9 mouse cellular contexts compared by ENCODE assay signal in the genomic region with DNA sequence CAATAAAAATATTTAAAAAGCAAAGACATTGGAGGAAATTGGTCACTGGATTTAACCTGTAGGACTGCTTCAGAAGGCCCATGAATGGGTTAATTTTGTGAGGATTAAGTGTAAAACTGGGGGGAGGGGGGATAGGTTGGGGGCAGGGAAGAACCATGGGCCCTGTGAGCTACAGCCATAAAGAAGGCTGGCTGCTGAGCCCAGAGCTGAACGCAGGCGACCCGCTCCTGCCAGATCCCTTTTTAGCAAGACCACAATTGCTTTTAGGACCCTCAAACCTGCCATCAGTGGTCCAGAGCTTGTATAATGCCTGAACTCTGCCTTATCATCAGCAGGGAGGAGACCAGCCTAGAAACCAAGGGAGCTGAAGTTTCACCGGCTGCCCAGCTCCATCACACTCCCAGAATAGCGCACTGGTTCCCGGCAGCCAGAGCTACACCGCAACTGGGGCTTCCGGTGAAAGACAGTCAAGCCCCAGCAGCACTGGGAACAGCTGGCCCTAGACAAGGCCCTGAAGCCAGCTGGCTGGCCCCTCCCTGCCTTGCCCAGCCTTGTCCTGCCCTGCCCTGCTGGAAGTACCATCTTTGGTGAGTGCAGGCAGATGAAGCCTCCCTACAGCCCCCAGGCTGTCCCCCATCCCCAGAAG. TPM values are rescaled to one million over a fixed set of nuclear protein-coding genes. Genes with fewer than 3 reads are reported as not detected.
A peak's percentile ranks its signal among the peaks of the same experiment; 100 is the strongest.
DNase-seq lines count a peak whose midpoint lies in the region; ATAC-seq and TF ChIP-seq lines count a peak whose summit lies in the region.
"Had no signal": no experiment of that assay in that cellular context is flagged by ENCODE, and none has a peak within 500 bp of the region (broad histone marks: within the 10 kb centered on the region; RNA-seq: fewer than 3 reads in every experiment).

No protein-coding gene starts in this region.

- intact Hi-C loops in left cerebral cortex, adult 2 months (cut with DNase I) = no loop called here

- no peak overlapping the region for H3K4me3 ChIP-seq in lung, embryonic 15.5 days
- H3K4me3 ChIP-seq in intestine, embryonic 15.5 days (replicated peaks) = no peak overlapping the region
- no peak overlapping the region for H3K4me3 ChIP-seq in neural tube, embryonic 13.5 days
- H3K4me3 ChIP-seq in left cerebral cortex, adult 2 months = no peak overlapping the region
- H3K4me3 ChIP-seq: hindbrain, embryonic 15.5 days had no signal

- H3K36me3 ChIP-seq in lung, embryonic 15.5 days = no peaks in the 10 kb centered on the region
- no peaks in the 10 kb centered on the region for H3K36me3 ChIP-seq in intestine, embryonic 15.5 days
- no peaks in the 10 kb centered on the region for H3K36me3 ChIP-seq in neural tube, embryonic 13.5 days
- H3K36me3 ChIP-seq: hindbrain, embryonic 15.5 days had no signal

- H3K4me2 ChIP-seq in lung, embryonic 15.5 days = no peak overlapping the region
- H3K4me2 ChIP-seq in intestine, embryonic 15.5 days (replicated peaks) = peak overlapping the region; percentile 20; the same call in 1 of the 2 replicates
- no peak overlapping the region for H3K4me2 ChIP-seq in neural tube, embryonic 13.5 days
- H3K4me2 ChIP-seq: hindbrain, embryonic 15.5 days had no signal

- WGBS in lung, embryonic 15.5 days = 7% methylated on average over 8 of the region's 8 CpGs
- 15% methylated on average over 8 of the region's 8 CpGs for WGBS in intestine, embryonic 15.5 days
- 4% methylated on average over 8 of the region's 8 CpGs for WGBS in neural tube, embryonic 13.5 days

- H3K9me3 ChIP-seq in lung, embryonic 15.5 days = no peaks in the 10 kb centered on the region
- no peaks in the 10 kb centered on the region for H3K9me3 ChIP-seq in intestine, embryonic 15.5 days
- peaks cover 6% of the 10 kb centered on the region; the same call in 1 of the 2 replicates for H3K9me3 ChIP-seq in neural tube, embryonic 13.5 days
- H3K9me3 ChIP-seq: hindbrain, embryonic 15.5 days had no signal

- ATAC-seq in lung, embryonic 15.5 days (ENCODE audit: borderline replicate concordance, extremely low read depth, low FRiP score, low TSS enrichment) = no peak; the same call in 1 of the 2 replicates
- ATAC-seq in intestine, embryonic 15.5 days = peak; percentile 72
- peak; percentile 67; the same call in 1 of the 2 replicates for ATAC-seq in neural tube, embryonic 13.5 days (ENCODE audit: low read depth)

- no peak for DNase-seq in lung, adult 18-20 months
- peak; percentile 83 for DNase-seq in gastrocnemius, adult 18-20 months (ENCODE audit: low spot score)
- no peak for DNase-seq in right cerebral cortex, adult 18-20 months
- DNase-seq in thymus, postnatal 0 days (ENCODE audit: low spot score) = no peak
- no peak for DNase-seq in left cerebral cortex, adult 2 months (ENCODE audit: extremely low spot score in 1 of 2, low spot score in 2 of 2)

- H3K9ac ChIP-seq in lung, embryonic 15.5 days = peak overlapping the region; percentile 17; the same call in 1 of the 2 replicates
- H3K9ac ChIP-seq in intestine, embryonic 15.5 days = no peak overlapping the region
- H3K9ac ChIP-seq in neural tube, embryonic 13.5 days = 0 out of 2 replicates have a peak overlapping the region, but pooled peaks have one; percentile 34
- H3K9ac ChIP-seq: hindbrain, embryonic 15.5 days had no signal

- no peak overlapping the region for H3K27ac ChIP-seq in lung, embryonic 15.5 days
- no peak overlapping the region for H3K27ac ChIP-seq in intestine, embryonic 15.5 days
- peak overlapping the region; percentile 38 for H3K27ac ChIP-seq in neural tube, embryonic 13.5 days (replicated peaks)
- H3K27ac ChIP-seq in left cerebral cortex, adult 2 months = no peak overlapping the region
- H3K27ac ChIP-seq: hindbrain, embryonic 15.5 days had no signal

- TF ChIP-seq CTCF in left cerebral cortex, adult 2 months (IDR thresholded peaks at IDR 0.05) = no peak

- H3K4me1 ChIP-seq in lung, embryonic 15.5 days = peaks cover 8% of the 10 kb centered on the region
- H3K4me1 ChIP-seq in intestine, embryonic 15.5 days (replicated peaks) = peaks cover 9% of the 10 kb centered on the region
- peaks cover 9% of the 10 kb centered on the region for H3K4me1 ChIP-seq in neural tube, embryonic 13.5 days (replicated peaks)

- H3K27me3 ChIP-seq in lung, embryonic 15.5 days = no peaks in the 10 kb centered on the region
- H3K27me3 ChIP-seq in intestine, embryonic 15.5 days (replicated peaks) = no peaks in the 10 kb centered on the region
- H3K27me3 ChIP-seq in neural tube, embryonic 13.5 days = peaks cover 4% of the 10 kb centered on the region

RNA-seq across cellular contexts. Expression of a gene that starts 7.0 kb away (rescaled TPM):
- 35.4 and 36.1 TPM in 2 replicates for polyA plus RNA-seq in lung, embryonic 15.5 days (2015; fragmentation: Nextera tagmentation; extraction: Ambion mirVana)
- 10 to 100 TPM; 39.7 to 43.7 TPM for total RNA-seq in gastrocnemius, adult 18-20 months (2021)
- 15.5 and 16.0 TPM in 2 replicates for polyA plus RNA-seq in intestine, embryonic 15.5 days (2015; fragmentation: Nextera tagmentation; extraction: Ambion mirVana)
- polyA plus RNA-seq in neural tube, embryonic 13.5 days (2015; fragmentation: Nextera tagmentation; extraction: Ambion mirVana) = 14.2 and 15.6 TPM in 2 replicates
- 5.0 and 5.3 TPM in 2 replicates for polyA plus RNA-seq in thymus, postnatal 0 days (2015; fragmentation: Nextera tagmentation; extraction: Ambion mirVana)
- total RNA-seq in left cerebral cortex, adult 2 months (2021) = 1 to 10 TPM; 4.0 to 5.4 TPM

RNA-seq across cellular contexts. Expression of a gene that starts 45.2 kb away (rescaled TPM):
- not detected in 2 replicates for polyA plus RNA-seq in lung, embryonic 15.5 days (2015; fragmentation: Nextera tagmentation; extraction: Ambion mirVana)
- total RNA-seq in gastrocnemius, adult 18-20 months (2021) = not detected
- 0.21 and 0.51 TPM in 2 replicates for polyA plus RNA-seq in intestine, embryonic 15.5 days (2015; fragmentation: Nextera tagmentation; extraction: Ambion mirVana)
- not detected in 2 replicates for polyA plus RNA-seq in neural tube, embryonic 13.5 days (2015; fragmentation: Nextera tagmentation; extraction: Ambion mirVana)
- not detected in 2 replicates for polyA plus RNA-seq in thymus, postnatal 0 days (2015; fragmentation: Nextera tagmentation; extraction: Ambion mirVana)
- total RNA-seq in left cerebral cortex, adult 2 months (2021) = not detected
- polyA plus RNA-seq: hindbrain, embryonic 15.5 days had no signal

RNA-seq across cellular contexts. Expression of a gene that starts 45.9 kb away (rescaled TPM):
- 1.2 and 1.4 TPM in 2 replicates for polyA plus RNA-seq in lung, embryonic 15.5 days (2015; fragmentation: Nextera tagmentation; extraction: Ambion mirVana)
- total RNA-seq in gastrocnemius, adult 18-20 months (2021) = under 1 TPM; 0.59 to 0.81 TPM
- polyA plus RNA-seq in intestine, embryonic 15.5 days (2015; fragmentation: Nextera tagmentation; extraction: Ambion mirVana) = 1.2 and 2.2 TPM in 2 replicates
- polyA plus RNA-seq in neural tube, embryonic 13.5 days (2015; fragmentation: Nextera tagmentation; extraction: Ambion mirVana) = 1.2 and 2.8 TPM in 2 replicates
- polyA plus RNA-seq in thymus, postnatal 0 days (2015; fragmentation: Nextera tagmentation; extraction: Ambion mirVana) = 5.0 and 6.8 TPM in 2 replicates
- total RNA-seq in left cerebral cortex, adult 2 months (2021) = under 1 TPM; 0.56 to 0.84 TPM

RNA-seq across cellular contexts. Expression of a gene that starts 48.2 kb away (rescaled TPM):
- polyA plus RNA-seq in lung, embryonic 15.5 days (2015; fragmentation: Nextera tagmentation; extraction: Ambion mirVana) = 0.71 and 1.1 TPM in 2 replicates
- not detected for total RNA-seq in gastrocnemius, adult 18-20 months (2021)
- polyA plus RNA-seq in intestine, embryonic 15.5 days (2015; fragmentation: Nextera tagmentation; extraction: Ambion mirVana) = 1.4 and 1.5 TPM in 2 replicates
- 19.4 and 22.7 TPM in 2 replicates for polyA plus RNA-seq in neural tube, embryonic 13.5 days (2015; fragmentation: Nextera tagmentation; extraction: Ambion mirVana)
- 0.14 TPM in 1 of 2 replicates, not detected in the other for polyA plus RNA-seq in thymus, postnatal 0 days (2015; fragmentation: Nextera tagmentation; extraction: Ambion mirVana)
- 10 to 100 TPM; 29.5 to 29.8 TPM for total RNA-seq in left cerebral cortex, adult 2 months (2021)
